Mouse (Mus musculus) cerebellum, adult 2 months (tissue): ENCODE data around the gene Pla2g2d.

Experiments used
- CTCF ChIP-seq: fragments of 200-500 bp; IDR thresholded peaks from 2 replicates; pipeline ENCODE4 v1.5.1; 2011; ENCODE audit warnings: low read depth, mild to moderate bottlenecking, control low read depth, low read length, moderate library complexity, borderline replicate concordance; ENCODE audit not compliant: insufficient read depth
- POLR2A ChIP-seq: fragments of 200-500 bp; IDR thresholded peaks from 2 replicates; pipeline ENCODE4 v1.6.1; 2011; ENCODE audit warnings: low read length, control low read depth, borderline replicate concordance; ENCODE audit not compliant: insufficient read depth

GRCm38 (mm10) chr4:138793276-138793675 is 17.7 kb downstream of the Pla2g2d start:
- TF ChIP-seq CTCF, result peak; percentile 34; the same call in 1 of the 2 replicates
- TF ChIP-seq POLR2A, result no peak
